Mouse (Mus musculus): Measurements from ENCODE around the gene Spice1.

The Spice1 gene

GRCm38 (mm10) chr16:44375459-44375858 is 28.5 kb downstream of the Spice1 start:
- DNase-seq = no peak

DNA sequence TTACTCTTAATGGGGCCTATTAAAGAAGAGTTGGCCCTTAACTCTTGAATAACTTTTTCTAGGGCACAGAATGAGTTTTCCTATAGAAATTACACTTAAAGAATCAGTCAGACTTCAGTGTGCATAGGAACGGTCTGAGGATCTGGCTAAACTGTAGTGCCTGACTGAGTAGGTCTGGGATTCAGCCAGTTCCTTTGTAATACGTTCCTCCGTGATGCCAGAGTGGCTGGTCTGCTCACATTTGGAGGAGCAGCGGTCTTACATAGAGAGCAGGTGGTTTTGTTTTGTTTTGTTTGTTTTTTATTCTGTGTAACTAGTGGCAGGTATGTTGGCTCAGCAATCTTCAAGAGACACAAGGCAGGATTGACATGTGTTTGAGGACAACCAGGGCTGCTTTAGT is 33.1 kb downstream of the Spice1 start:
- DNase-seq = no peak

DNA sequence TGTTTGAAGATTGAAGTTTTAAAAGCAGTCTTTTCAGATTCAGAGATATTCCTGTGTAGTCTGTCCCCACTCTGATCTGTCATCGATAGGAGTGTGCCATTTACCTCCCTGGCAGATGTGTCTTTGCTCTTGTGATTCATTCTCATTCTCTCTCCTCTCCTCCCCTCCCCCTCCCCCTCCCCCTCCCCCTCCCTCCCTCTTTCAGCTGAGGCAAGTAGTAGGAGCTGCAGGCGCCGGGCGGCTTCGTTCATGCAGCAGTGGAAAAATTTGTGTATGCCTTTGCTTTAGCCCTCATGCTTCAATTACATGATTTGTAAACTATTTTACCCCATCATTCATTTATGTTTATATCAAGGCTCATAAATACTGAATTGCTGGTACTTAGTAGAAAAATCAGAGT is 34.7 kb downstream of the Spice1 start:
- no peak for DNase-seq

DNA sequence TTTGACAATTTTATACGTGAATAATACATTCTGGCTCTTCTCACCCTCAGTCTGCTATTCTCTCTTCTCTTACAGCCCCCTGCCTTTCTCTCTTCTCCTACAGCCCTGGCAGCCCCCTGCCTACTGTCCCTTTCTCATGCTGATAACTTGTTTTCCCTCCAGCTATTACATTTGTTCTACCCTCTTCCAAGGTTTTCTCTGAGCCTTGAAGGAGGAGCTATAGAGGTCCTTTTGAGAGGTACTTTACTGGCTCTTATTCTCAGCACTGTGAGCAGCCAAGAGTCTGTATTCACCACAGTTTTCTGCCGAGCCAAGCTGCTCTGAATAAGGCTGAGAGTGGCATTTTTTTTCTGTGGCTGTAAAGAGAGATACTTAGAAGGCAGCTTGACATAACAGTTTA is 36.6 kb downstream of the Spice1 start:
- no peak for DNase-seq

DNA sequence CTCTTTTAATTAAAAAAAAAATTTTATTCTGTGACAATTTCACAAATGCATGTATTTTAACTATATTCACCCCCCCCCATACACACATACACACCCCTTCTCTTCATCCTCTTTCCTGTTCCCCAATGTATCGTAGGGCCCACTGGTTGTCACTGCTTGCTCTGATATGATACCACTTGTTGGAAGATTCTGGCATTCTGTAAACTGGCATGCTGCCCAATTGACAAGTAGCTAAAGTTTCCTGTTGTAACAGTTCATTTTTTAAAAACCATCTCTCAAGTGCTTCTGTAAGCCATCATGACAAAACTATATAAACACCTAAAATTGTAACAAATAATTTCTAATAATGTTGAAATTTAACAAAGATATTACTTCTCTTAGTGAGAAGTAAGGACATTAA is 37.3 kb downstream of the Spice1 start:
- DNase-seq = no peak

DNA sequence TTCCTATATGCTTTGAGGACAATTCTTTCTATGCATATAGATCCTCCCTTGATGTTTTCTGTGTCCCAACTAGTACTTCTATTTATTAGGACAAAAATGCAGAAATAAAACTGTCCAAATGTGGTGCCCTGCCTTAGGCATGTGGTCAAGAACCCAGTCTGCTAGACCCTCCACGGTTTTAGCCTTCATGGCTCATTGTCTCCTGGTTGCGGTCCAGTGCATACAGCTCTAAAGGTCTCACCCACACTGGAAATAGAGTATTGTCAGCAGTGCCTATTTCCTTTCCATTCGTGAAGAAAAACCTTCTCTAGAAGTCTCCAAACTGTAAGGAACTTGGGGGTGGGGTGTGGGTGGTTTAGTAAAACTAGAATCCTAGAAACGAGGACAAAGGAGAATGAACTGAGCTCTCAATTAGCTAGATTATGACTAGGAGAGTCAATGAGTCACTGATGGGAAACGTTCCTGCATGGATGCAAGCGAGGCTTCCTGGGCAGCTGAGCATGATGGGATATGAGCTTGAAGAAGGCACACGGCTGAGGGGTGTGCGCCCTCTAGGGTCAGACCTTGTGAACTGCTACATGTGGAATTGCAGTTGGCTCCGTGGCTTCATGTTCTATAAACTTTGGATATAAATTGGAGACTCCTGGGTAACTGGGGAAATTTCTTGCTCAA is 45.1 kb downstream of the Spice1 start:
- peak; percentile 64 for DNase-seq

- peak; percentile 87 for DNase-seq
Observed at GRCm38 (mm10) chr16:44394577-44395243, 47.8 kb downstream of the Spice1 start, which contains the start of gene Cfap44. Gene Cfap44, plus strand, starts transcription at chr16:44394796.

DNA sequence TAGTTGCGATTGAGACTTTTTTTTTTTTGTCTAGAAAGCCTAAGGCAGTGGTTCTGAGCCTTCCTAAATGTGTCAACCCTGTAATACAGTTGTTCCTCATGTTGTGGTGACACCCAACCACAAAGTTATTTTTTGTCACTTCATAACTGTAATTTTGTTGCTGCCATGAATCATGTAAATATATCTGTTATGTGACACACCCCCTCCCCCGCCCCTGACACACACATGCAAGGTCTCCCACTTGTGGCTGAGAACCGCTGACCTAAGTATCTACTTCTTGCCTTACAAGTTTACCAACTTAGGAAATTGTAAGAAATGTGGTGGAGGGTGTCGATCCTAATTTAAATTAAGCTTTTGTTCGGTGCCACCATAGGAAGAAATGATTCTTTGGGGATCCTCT is 58.0 kb downstream of the Spice1 start:
- no peak for DNase-seq

DNA sequence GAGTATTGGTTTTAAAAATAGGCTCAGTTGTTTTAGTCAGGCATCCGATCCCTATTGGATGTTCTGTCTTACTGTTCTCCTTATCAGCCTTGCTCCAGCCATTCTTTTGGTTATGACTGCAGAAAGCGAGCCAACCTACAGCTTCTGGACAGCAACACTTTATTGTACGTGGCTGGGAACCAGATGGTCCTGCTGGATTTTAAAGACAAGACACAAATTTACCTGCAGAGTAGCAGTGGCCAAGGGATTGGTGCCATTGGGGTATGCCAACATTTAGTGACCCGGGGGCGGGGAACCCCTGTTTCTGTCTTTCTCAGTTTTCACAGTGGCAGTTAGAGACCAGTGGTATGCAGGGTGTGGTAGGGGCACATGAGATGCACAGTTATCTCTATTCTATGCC is 60.3 kb downstream of the Spice1 start:
- no peak for DNase-seq

GRCm38 (mm10) chr16:44408290-44408689 is 61.4 kb downstream of the Spice1 start:
- no peak for DNase-seq

GRCm38 (mm10) chr16:44410176-44410575 is 63.3 kb downstream of the Spice1 start:
- DNase-seq = peak; percentile 26

GRCm38 (mm10) chr16:44417596-44417995 is 70.7 kb downstream of the Spice1 start:
- DNase-seq = no peak

DNA sequence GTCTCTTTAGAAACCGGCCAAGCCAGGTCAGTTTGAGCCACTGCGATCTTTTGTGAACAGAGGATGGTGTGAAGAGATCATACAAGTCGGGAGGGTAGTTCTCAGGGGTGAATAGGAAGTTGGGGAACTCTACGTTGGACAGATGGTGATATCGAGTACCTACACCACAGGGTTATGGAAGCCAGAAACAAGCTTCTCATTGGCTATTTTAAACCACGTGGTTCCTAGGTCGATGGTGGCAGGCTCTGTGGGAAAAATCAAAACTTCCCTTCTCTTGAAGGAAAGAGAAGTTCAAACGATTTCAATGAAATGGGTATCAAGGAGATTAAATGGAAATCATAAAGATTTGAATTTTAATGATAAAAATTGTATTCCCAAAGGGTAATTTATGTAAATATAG is 74.8 kb downstream of the Spice1 start:
- no peak for DNase-seq

GRCm38 (mm10) chr16:44423499-44423898 is 76.6 kb downstream of the Spice1 start:
- peak; percentile 16 for DNase-seq

GRCm38 (mm10) chr16:44428456-44428855 is 81.5 kb downstream of the Spice1 start:
- no peak for DNase-seq

DNA sequence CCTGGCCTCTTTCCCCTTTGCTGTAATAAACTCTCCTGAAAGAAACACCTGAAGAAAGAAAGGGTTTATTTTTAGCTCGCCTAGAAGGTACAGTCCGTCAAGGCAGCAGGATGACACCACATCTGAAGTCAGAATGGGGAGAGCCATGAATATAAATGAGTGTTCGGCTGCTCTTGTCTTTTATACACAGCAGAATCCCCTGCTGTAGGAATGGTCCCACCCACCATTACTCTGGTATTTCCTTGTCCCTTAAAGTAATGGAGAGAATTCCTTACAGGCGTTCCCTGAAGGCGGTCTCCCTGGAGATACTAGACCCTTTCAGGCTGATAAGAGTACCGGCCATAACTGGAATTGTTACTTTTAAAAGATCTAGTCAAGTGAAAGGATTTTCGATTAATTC is 83.1 kb downstream of the Spice1 start:
- DNase-seq = no peak

- DNase-seq = no peak
Observed at GRCm38 (mm10) chr16:44434931-44435330, 88.0 kb downstream of the Spice1 start.

GRCm38 (mm10) chr16:44435481-44435880 is 88.6 kb downstream of the Spice1 start:
- no peak for DNase-seq

Measured in kidney, postnatal 10 days (tissue).